Mouse (Mus musculus) liver, embryonic 14.5 days (tissue): ENCODE measurements around the gene Defb47. TPM values are rescaled to one million over a fixed set of nuclear protein-coding genes. Genes with fewer than 3 reads are reported as not detected.

Source experiments
- ATAC-seq: fragments of 200-750 bp; cut with Nextera tagmentation; 2 replicates; pipeline ENCODE4 v1.8.0; 2017; ENCODE audit warnings: moderate number of reproducible peaks, mild to moderate bottlenecking, moderate library complexity; ENCODE audit not compliant: insufficient read depth
- DNase-seq, 3 experiments: peaks; one replicate each; pipeline ENCODE4 v3.0.0-alpha.2; 2012 to 2013; ENCODE audit warnings: low read depth in 3 of 3, low spot score in 3 of 3
- H3K27ac ChIP-seq: fragments of 300-500 bp; sonication (generic); 2 replicates; pipeline ENCODE4 v1.5.1; 2014; ENCODE audit warnings: moderate library complexity, mild to moderate bottlenecking, control low read depth, inconsistent platforms
- H3K27me3 ChIP-seq: fragments of 300-500 bp; sonication (generic); 2 replicates; pipeline ENCODE4 v1.6.1; 2014; ENCODE audit warnings: mild to moderate bottlenecking, low read length, moderate library complexity; ENCODE audit not compliant: control insufficient read depth, insufficient read depth
- H3K36me3 ChIP-seq: fragments of 300-500 bp; sonication (generic); replicated peaks from 2 replicates; pipeline ENCODE4 v1.6.1; 2014; ENCODE audit warnings: low read depth; ENCODE audit not compliant: control insufficient read depth, insufficient read depth
- H3K4me1 ChIP-seq, 2 experiments: fragments of 200-500 bp in 1 of 2; fragments of 300-500 bp in 1 of 2; sonication (generic) in 1 of 2; replicated peaks; 2 replicates each; pipeline ENCODE4 v1.6.1; 2012 to 2014; ENCODE audit warnings: antibody characterized with exemption in 1 of 2, inconsistent platforms in 1 of 2, low read length in 1 of 2; ENCODE audit not compliant: control insufficient read depth in 2 of 2, insufficient read depth in 2 of 2
- H3K4me2 ChIP-seq: fragments of 300-500 bp; sonication (generic); 2 replicates; pipeline ENCODE4 v1.6.1; 2014; ENCODE audit warnings: low read depth, mild to moderate bottlenecking, control low read depth, moderate library complexity
- H3K4me3 ChIP-seq, 2 experiments: fragments of 200-500 bp in 1 of 2; fragments of 300-500 bp in 1 of 2; sonication (generic) in 1 of 2; 2 replicates each; pipeline ENCODE4 v1.5.1; 2012 to 2014; ENCODE audit warnings: low read depth in 2 of 2, low read length in 2 of 2, mild to moderate bottlenecking in 2 of 2, control low read depth in 1 of 2, inconsistent platforms in 1 of 2, moderate library complexity in 1 of 2; ENCODE audit not compliant: insufficient read depth in 1 of 2
- H3K9ac ChIP-seq: fragments of 300-500 bp; sonication (generic); replicated peaks from 2 replicates; pipeline ENCODE4 v1.6.1; 2014; ENCODE audit warnings: mild to moderate bottlenecking, control low read depth, moderate library complexity
- H3K9me3 ChIP-seq: fragments of 300-500 bp; sonication (generic); 2 replicates; pipeline ENCODE4 v1.6.1; 2016; ENCODE audit warnings: low read length, mixed read lengths; ENCODE audit not compliant: control insufficient read depth
- CTCF ChIP-seq: IDR thresholded peaks from 2 replicates; pipeline ENCODE4 v1.5.1; 2016; ENCODE audit warnings: antibody characterized with exemption, low read depth, control low read depth
- EP300 ChIP-seq: IDR thresholded peaks from 2 replicates; pipeline ENCODE4 v1.6.1; 2016; ENCODE audit warnings: antibody characterized with exemption, low read depth
- WGBS: fragments of 180-500 bp; shearing (Covaris S2); extraction: QIAGEN DNeasy Blood & Tissue Kit; methylation state at CpG from one replicate; pipeline ENCODE4 v1.1.7; 2014; ENCODE audit not compliant: insufficient replicate concordance; 5-methylcytosine and 5-hydroxymethylcytosine counted together
- polyA plus RNA-seq, 2 experiments: library from polyadenylated mRNA; depleted of rRNA in 1 of 2; stranded (reverse) in 1 of 2; unstranded in 1 of 2; fragments of >200 nt; fragmentation: Nextera tagmentation in 1 of 2; extraction: Ambion mirVana in 1 of 2; gene quantifications; 2 replicates each; pipeline versions ENCODE4 v1.2.1 to v1.2.3; 2012 to 2014

The Defb47 gene
- polyA plus RNA-seq, 2 experiments = not detected

DNA sequence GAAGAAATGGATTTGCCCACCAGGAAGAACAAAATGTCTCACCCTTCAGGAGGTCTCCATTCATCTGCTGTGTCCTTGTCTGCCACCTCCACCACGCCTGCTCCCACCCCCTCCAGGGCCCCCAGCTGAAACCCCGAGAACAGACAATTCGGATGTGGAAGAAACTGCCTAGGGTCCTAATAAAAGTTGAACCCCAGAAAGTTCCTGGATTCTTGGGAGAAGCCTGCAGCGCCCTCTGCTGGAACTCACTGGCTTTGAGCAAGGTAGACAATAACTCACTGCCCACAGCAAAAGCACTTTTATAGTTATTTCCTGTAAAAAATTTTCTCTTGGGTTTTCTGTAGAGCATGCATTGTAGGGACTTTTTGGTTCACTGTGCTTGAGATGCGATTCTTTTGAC lies 22.8 kb upstream of the Defb47 start:
- ATAC-seq (no peak), DNase-seq (peak; percentile 9 to 23 (median 17))
- WGBS = 9% methylated on average over 5 of the region's 5 CpGs
- H3K4me1 ChIP-seq = no peaks in the 10 kb centered on the region; a peak in 1 of 4 replicates
- no peak overlapping the region for H3K27ac ChIP-seq
- no peak for TF ChIP-seq EP300
- peak; percentile 74 for TF ChIP-seq CTCF
- H3K4me2 ChIP-seq = no peak overlapping the region
- no peaks in the 10 kb centered on the region for H3K9me3 ChIP-seq
- H3K9ac ChIP-seq = no peak overlapping the region
- no peak overlapping the region for H3K4me3 ChIP-seq
- H3K27me3 ChIP-seq = no peaks in the 10 kb centered on the region
- H3K36me3 ChIP-seq = no peaks in the 10 kb centered on the region

DNA sequence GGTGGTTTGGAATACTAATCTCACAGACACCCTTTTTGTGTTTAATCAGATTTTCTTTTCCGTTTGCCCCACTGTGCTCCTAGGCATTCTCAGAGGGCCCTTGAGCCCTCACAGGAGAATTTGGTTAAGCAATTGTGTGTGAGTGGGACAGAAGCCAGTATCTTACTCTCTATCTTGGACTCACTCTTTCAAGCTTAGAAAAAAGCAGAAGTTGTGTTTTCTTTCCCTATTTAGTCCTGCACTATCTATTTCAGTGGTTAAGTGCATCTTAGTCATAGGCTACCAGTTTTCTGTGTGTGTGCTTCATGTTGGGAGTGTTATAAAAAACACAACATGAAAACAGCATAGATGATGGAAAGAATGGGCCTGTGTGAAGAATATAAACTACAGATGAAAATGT lies 18.1 kb upstream of the Defb47 start:
- no peaks in the 10 kb centered on the region for H3K9me3 ChIP-seq
- H3K4me3 ChIP-seq = no peak overlapping the region
- H3K4me1 ChIP-seq = no peaks in the 10 kb centered on the region; a peak in 1 of 4 replicates
- no peaks in the 10 kb centered on the region for H3K27me3 ChIP-seq
- WGBS = 22% methylated on average over 1 of the region's 1 CpGs
- H3K9ac ChIP-seq = no peak overlapping the region
- no peak overlapping the region for H3K27ac ChIP-seq
- H3K4me2 ChIP-seq = no peak overlapping the region
- DNase-seq = no peak
- no peak for ATAC-seq
- TF ChIP-seq CTCF (no peak), EP300 (no peak)
- no peaks in the 10 kb centered on the region for H3K36me3 ChIP-seq

DNA sequence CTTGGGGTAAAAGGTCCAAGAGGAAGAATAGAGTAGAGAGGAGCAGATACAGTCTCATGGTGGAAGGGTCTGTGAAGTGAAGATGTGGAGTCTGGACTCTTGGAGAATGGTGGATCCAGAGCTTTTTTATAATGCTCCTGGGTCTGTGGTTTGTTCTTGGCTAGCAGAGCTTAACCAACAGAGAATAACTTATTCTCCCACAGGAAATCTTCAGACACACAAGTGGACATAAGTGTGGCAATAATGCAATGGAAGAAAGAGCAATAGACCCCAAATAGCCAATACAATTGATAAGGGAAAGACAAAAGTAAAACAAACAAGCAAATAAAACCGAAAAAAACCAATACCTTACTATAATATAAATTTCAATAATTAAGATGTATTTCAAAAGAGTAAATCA lies 13.5 kb upstream of the Defb47 start, which contains the start of gene Defb48:
Gene Defb48 (minus strand): TSS at position 101 of the 400 bp plus-strand sequence.
- ATAC-seq = no peak
- H3K36me3 ChIP-seq = no peaks in the 10 kb centered on the region
- no peak for DNase-seq
- no peaks in the 10 kb centered on the region for H3K27me3 ChIP-seq
- H3K27ac ChIP-seq = no peak within 1 kb of the TSS
- H3K4me2 ChIP-seq = no peak within 1 kb of the TSS
- H3K9me3 ChIP-seq = no peaks in the 10 kb centered on the region
- no peak for TF ChIP-seq EP300
- no peak for TF ChIP-seq CTCF
- H3K4me1 ChIP-seq = no peaks in the 10 kb centered on the region; a peak in 1 of 4 replicates
- H3K4me3 ChIP-seq = no peak within 1 kb of the TSS
- 26% methylated on average over 1 of the region's 1 CpGs for WGBS
- no peak within 1 kb of the TSS for H3K9ac ChIP-seq

DNA sequence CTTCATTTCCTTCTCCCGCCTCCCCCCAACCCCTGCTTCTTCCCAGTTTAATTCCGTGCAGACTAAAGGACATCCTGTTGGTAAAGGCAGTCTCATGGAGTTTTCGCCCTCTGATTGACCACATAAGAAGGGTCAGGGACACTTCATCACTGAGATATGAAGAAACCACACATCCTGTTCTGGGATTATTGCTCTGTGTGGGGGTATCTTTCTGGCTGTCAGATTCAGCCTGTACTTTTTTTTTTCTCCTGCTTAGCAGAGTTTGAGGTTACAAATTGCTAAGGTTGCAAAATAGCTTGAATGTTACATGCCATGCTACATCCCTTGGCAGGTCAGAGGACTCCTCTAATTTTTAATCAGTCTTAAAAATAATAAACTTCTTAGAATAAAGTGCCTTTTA lies 6.6 kb upstream of the Defb47 start:
- no peak overlapping the region for H3K9ac ChIP-seq
- H3K27me3 ChIP-seq = no peaks in the 10 kb centered on the region
- WGBS = 18% methylated on average over 3 of the region's 3 CpGs
- no peak for TF ChIP-seq EP300
- no peak for TF ChIP-seq CTCF
- ATAC-seq (no peak), DNase-seq (no peak)
- H3K27ac ChIP-seq = no peak overlapping the region
- no peak overlapping the region for H3K4me3 ChIP-seq
- H3K4me1 ChIP-seq = no peaks in the 10 kb centered on the region
- no peaks in the 10 kb centered on the region for H3K9me3 ChIP-seq
- no peaks in the 10 kb centered on the region for H3K36me3 ChIP-seq
- no peak overlapping the region for H3K4me2 ChIP-seq

DNA sequence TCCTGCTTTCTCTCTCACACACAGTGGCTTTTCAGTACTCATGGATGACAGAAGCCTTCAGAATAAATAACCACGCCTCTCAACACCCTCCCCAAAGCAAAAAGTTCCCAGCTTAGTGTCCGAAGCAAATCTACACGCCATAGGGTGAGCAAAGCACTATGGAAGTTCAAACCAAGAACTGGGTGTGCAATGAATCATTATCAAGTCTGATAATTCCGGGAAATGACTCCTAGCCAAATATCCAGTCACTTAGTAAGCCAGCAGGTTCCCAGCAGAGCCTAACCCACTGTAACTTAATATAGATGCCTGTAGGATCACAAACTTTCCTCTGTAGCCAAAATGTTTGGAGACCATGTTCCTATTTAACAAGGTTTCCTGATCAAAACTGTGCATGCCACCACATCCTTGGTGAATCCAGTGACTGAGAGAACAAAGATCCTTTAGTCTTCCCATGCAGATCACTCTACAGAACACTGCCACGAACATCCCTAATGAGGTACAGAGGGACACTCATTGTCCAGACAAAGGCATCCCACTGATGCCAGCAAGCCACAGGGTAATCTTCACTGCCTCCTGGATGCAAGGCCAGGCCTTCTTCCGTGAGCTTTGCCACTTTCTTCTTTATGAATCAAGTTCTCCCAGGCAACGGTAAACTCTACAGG lies 5.9 kb upstream of the Defb47 start:
- Histone ChIP-seq H3K9ac (no peak overlapping the region), H3K4me3 (no peak overlapping the region), H3K27me3 (no peaks in the 10 kb centered on the region), H3K36me3 (no peaks in the 10 kb centered on the region), H3K4me1 (no peaks in the 10 kb centered on the region), H3K4me2 (no peak overlapping the region), H3K27ac (no peak overlapping the region), H3K9me3 (no peaks in the 10 kb centered on the region)
- DNase-seq (no peak), ATAC-seq (no peak)
- TF ChIP-seq CTCF = no peak
- no peak for TF ChIP-seq EP300
- WGBS = 63% methylated on average over 7 of the region's 7 CpGs
